Mouse (Mus musculus): ENCODE data around the gene Slc12a6.

GRCm38 (mm10) chr2:112367222-112367621, 101.6 kb downstream of the Slc12a6 start:
- no peak for TF ChIP-seq CTCF (IDR thresholded peaks at IDR 0.05; ENCODE audit: insufficient read depth, low read depth, low read length)
- TF ChIP-seq POLR2A (IDR thresholded peaks at IDR 0.05; ENCODE audit: insufficient read depth, low read depth, low read length) = no peak
